Mouse (Mus musculus) forebrain, embryonic 14.5 days (tissue): ENCODE data around the gene Olfr1349. TPM values are rescaled to one million over a fixed set of nuclear protein-coding genes. Genes with fewer than 3 reads are reported as not detected.
"Not testable (repeated sequence)": the region's sequence is repeated elsewhere in the genome, so short reads cannot be mapped to it uniquely, and the experiment has no call there.

Source experiments
- ATAC-seq: fragments of 200-750 bp; cut with Nextera tagmentation; 2 replicates; pipeline ENCODE4 v1.8.0; 2017; ENCODE audit warnings: mild to moderate bottlenecking, moderate library complexity
- DNase-seq: peaks from one replicate; pipeline ENCODE4 v3.0.0-alpha.2; 2015; ENCODE audit warnings: low spot score
- H3K27ac ChIP-seq: fragments of 300-500 bp; sonication (generic); 2 replicates; pipeline ENCODE4 v1.5.1; 2014; ENCODE audit warnings: low read depth, mild to moderate bottlenecking, control low read depth, low read length, moderate library complexity
- H3K27me3 ChIP-seq: fragments of 300-500 bp; sonication (generic); replicated peaks from 2 replicates; pipeline ENCODE4 v1.6.1; 2014; ENCODE audit warnings: low read length, control low read depth, mixed read lengths; ENCODE audit not compliant: control insufficient read depth, insufficient read depth
- H3K36me3 ChIP-seq: fragments of 300-500 bp; sonication (generic); 2 replicates; pipeline ENCODE4 v1.6.1; 2014; ENCODE audit warnings: low read length, control low read depth; ENCODE audit not compliant: control insufficient read depth, insufficient read depth
- H3K4me1 ChIP-seq: fragments of 300-500 bp; sonication (generic); 2 replicates; pipeline ENCODE4 v1.6.1; 2014; ENCODE audit warnings: antibody characterized with exemption, low read length, control low read depth; ENCODE audit not compliant: control insufficient read depth, insufficient read depth
- H3K4me2 ChIP-seq: fragments of 300-500 bp; sonication (generic); 2 replicates; pipeline ENCODE4 v1.6.1; 2014; ENCODE audit warnings: mild to moderate bottlenecking, control low read depth, low read length
- H3K4me3 ChIP-seq: fragments of 300-500 bp; sonication (generic); 2 replicates; pipeline ENCODE4 v1.5.1; 2014; ENCODE audit warnings: low read depth, low read length, control low read depth
- H3K9ac ChIP-seq: fragments of 300-500 bp; sonication (generic); 2 replicates; pipeline ENCODE4 v1.6.1; 2014; ENCODE audit warnings: mild to moderate bottlenecking, low read length, control low read depth, moderate library complexity
- H3K9me3 ChIP-seq: fragments of 300-500 bp; sonication (generic); replicated peaks from 2 replicates; pipeline ENCODE4 v1.6.1; 2016; ENCODE audit warnings: low read length, control low read depth, mixed read lengths; ENCODE audit not compliant: control insufficient read depth
- WGBS: fragments of 180-500 bp; shearing (Covaris S2); extraction: QIAGEN DNeasy Blood & Tissue Kit; methylation state at CpG from one replicate; pipeline ENCODE4 v1.1.7; 2014; 5-methylcytosine and 5-hydroxymethylcytosine counted together
- polyA plus RNA-seq: library from polyadenylated mRNA; unstranded; fragments of >200 nt; fragmentation: Nextera tagmentation; extraction: Ambion mirVana; gene quantifications from 2 replicates; pipeline ENCODE4 v1.2.1, GENCODE M21; 2014

Gene Olfr1349
- not detected in 2 replicates for polyA plus RNA-seq

GRCm38 (mm10) chr7:6522850-6523249 lies at the start of gene Olfr1349:
TSS of gene Olfr1349 (minus strand) at chr7:6522950.
- DNase-seq (no peak), ATAC-seq (no peak)
- Histone ChIP-seq H3K27me3 (no peaks in the 10 kb centered on the region), H3K9me3 (no peaks in the 10 kb centered on the region), H3K4me3 (no peak within 1 kb of the TSS), H3K4me1 (no peaks in the 10 kb centered on the region), H3K9ac (no peak within 1 kb of the TSS), H3K27ac (no peak within 1 kb of the TSS), H3K36me3 (no peaks in the 10 kb centered on the region), H3K4me2 (no peak within 1 kb of the TSS)
- 88% methylated on average over 5 of the region's 5 CpGs for WGBS

GRCm38 (mm10) chr7:6564541-6564940 lies 41.8 kb upstream of the Olfr1349 start, which contains the start of gene Olfr1350:
TSS of gene Olfr1350 (plus strand) at chr7:6564841.
- Histone ChIP-seq H3K4me3 (no peak within 1 kb of the TSS), H3K27ac (no peak within 1 kb of the TSS), H3K9ac (no peak within 1 kb of the TSS), H3K27me3 (no peaks in the 10 kb centered on the region), H3K4me1 (no peaks in the 10 kb centered on the region), H3K36me3 (no peaks in the 10 kb centered on the region), H3K9me3 (0 out of 2 replicates have a peak, but pooled peaks cover 3% of the 10 kb centered on the region), H3K4me2 (no peak within 1 kb of the TSS)
- no peak for ATAC-seq
- no peak for DNase-seq

GRCm38 (mm10) chr7:6526141-6526540 lies 3.4 kb upstream of the Olfr1349 start:
- ATAC-seq (no peak), DNase-seq (no peak)
- 70% methylated on average over 5 of the region's 5 CpGs for WGBS

GRCm38 (mm10) chr7:6525001-6525400 lies 2.3 kb upstream of the Olfr1349 start:
- DNase-seq (no peak), ATAC-seq (no peak)
- Histone ChIP-seq H3K27ac (no peak overlapping the region), H3K9me3 (no peaks in the 10 kb centered on the region), H3K9ac (no peak overlapping the region), H3K4me1 (no peaks in the 10 kb centered on the region), H3K4me2 (no peak overlapping the region), H3K27me3 (no peaks in the 10 kb centered on the region), H3K4me3 (no peak overlapping the region), H3K36me3 (no peaks in the 10 kb centered on the region)
- WGBS: 52% methylated on average over 3 of the region's 3 CpGs

More at GRCm38 (mm10) chr7:6526141-6526540, 3.4 kb upstream of the Olfr1349 start:
- H3K4me2 ChIP-seq: no peak overlapping the region
- H3K9ac ChIP-seq: no peak overlapping the region
- H3K9me3 ChIP-seq: no peaks in the 10 kb centered on the region
- no peaks in the 10 kb centered on the region for H3K36me3 ChIP-seq
- no peak overlapping the region for H3K27ac ChIP-seq
- H3K4me3 ChIP-seq: no peak overlapping the region
- H3K27me3 ChIP-seq: no peaks in the 10 kb centered on the region
- H3K4me1 ChIP-seq: no peaks in the 10 kb centered on the region

GRCm38 (mm10) chr7:6521666-6522065 lies 1.1 kb downstream of the Olfr1349 start:
- DNase-seq: no peak
- Histone ChIP-seq H3K4me1 (no peaks in the 10 kb centered on the region), H3K9me3 (no peaks in the 10 kb centered on the region), H3K4me3 (no peak overlapping the region), H3K4me2 (no peak overlapping the region), H3K36me3 (no peaks in the 10 kb centered on the region), H3K27ac (no peak overlapping the region), H3K27me3 (no peaks in the 10 kb centered on the region), H3K9ac (no peak overlapping the region)
- no peak for ATAC-seq
- 32% methylated on average over 1 of the region's 1 CpGs for WGBS

- H3K4me3 ChIP-seq: no peak within 1 kb of the TSS
These were observed 14.1 kb downstream of the Olfr1349 start, which contains the start of gene Olfr1348 for GRCm38 (mm10) chr7:6508648-6509047. TSS of gene Olfr1348 (minus strand) at chr7:6508748.

GRCm38 (mm10) chr7:6499655-6500054 lies 23.1 kb downstream of the Olfr1349 start, which contains the start of gene Olfr1347:
TSS of gene Olfr1347 (minus strand) at chr7:6499755.
- Histone ChIP-seq H3K27me3 (no peaks in the 10 kb centered on the region), H3K36me3 (no peaks in the 10 kb centered on the region), H3K4me2 (no peak within 1 kb of the TSS), H3K27ac (no peak within 1 kb of the TSS), H3K9me3 (0 out of 2 replicates have a peak, but pooled peaks cover 4% of the 10 kb centered on the region), H3K4me3 (no peak within 1 kb of the TSS), H3K9ac (no peak within 1 kb of the TSS), H3K4me1 (no peaks in the 10 kb centered on the region)
- ATAC-seq (no peak), DNase-seq (no peak)
- 54% methylated on average over 1 of the region's 1 CpGs for WGBS

More at GRCm38 (mm10) chr7:6508648-6509047, 14.1 kb downstream of the Olfr1349 start, which contains the start of gene Olfr1348:
- WGBS: 88% methylated on average over 1 of the region's 1 CpGs
- Histone ChIP-seq H3K4me2 (no peak within 1 kb of the TSS), H3K36me3 (no peaks in the 10 kb centered on the region), H3K9ac (no peak within 1 kb of the TSS), H3K9me3 (no peaks in the 10 kb centered on the region), H3K4me1 (no peaks in the 10 kb centered on the region), H3K27ac (no peak within 1 kb of the TSS), H3K27me3 (no peaks in the 10 kb centered on the region)
- DNase-seq (no peak), ATAC-seq (no peak)

GRCm38 (mm10) chr7:6486841-6487240 lies 35.9 kb downstream of the Olfr1349 start, which contains the start of gene Olfr5:
TSS of gene Olfr5 (minus strand) at chr7:6486941.
- Histone ChIP-seq H3K36me3 (no peaks in the 10 kb centered on the region), H3K9me3 (0 out of 2 replicates have a peak, but pooled peaks cover 3% of the 10 kb centered on the region), H3K4me2 (no peak within 1 kb of the TSS), H3K4me3 (no peak within 1 kb of the TSS), H3K4me1 (no peaks in the 10 kb centered on the region), H3K27me3 (no peaks in the 10 kb centered on the region), H3K27ac (no peak within 1 kb of the TSS), H3K9ac (no peak within 1 kb of the TSS)
- ATAC-seq: no peak
- DNase-seq: no peak
- 28% methylated on average over 2 of the region's 2 CpGs for WGBS

GRCm38 (mm10) chr7:6477633-6478032 lies 45.1 kb downstream of the Olfr1349 start:
- H3K27me3 ChIP-seq, H3K27ac ChIP-seq, H3K4me3 ChIP-seq, H3K9ac ChIP-seq, H3K36me3 ChIP-seq, H3K4me1 ChIP-seq, ATAC-seq, DNase-seq, H3K4me2 ChIP-seq, H3K9me3 ChIP-seq: not testable (repeated sequence)
- WGBS: 83% methylated on average over 2 of the region's 2 CpGs
